Mouse (Mus musculus) erythroblast, embryonic 14.5 days (primary cell): ENCODE measurements around the gene Hs3st4.

Source experiments
- GATA1 ChIP-seq: IDR thresholded peaks from 2 replicates; pipeline ENCODE4 v1.6.1; 2012; ENCODE audit warnings: low read length, inconsistent platforms, mixed read lengths
- TAL1 ChIP-seq: IDR thresholded peaks from 3 replicates; pipeline ENCODE4 v1.6.1; 2012; ENCODE audit warnings: low read length, inconsistent platforms, mixed read lengths

GRCm38 (mm10) chr7:124170001-124170400, 187.3 kb downstream of the Hs3st4 start:
- no peak for TF ChIP-seq GATA1
- TF ChIP-seq TAL1, result no peak
